Mouse (Mus musculus) heart, adult 10 weeks (tissue): ENCODE measurements around the gene Fblim1. TPM values are rescaled to one million over a fixed set of nuclear protein-coding genes. Genes with fewer than 3 reads are reported as not detected.

Experiments used
- polyA plus RNA-seq: library from polyadenylated mRNA; stranded (reverse); fragments of 350-450 nt; fragmentation: Illumina TruSeq; extraction: RNeasy Lipid Tissue Mini Kit (QIAGEN cat#74804); gene quantifications from one replicate; pipeline ENCODE4 v1.2.3, GENCODE M21; 2014; ENCODE audit warnings: low read depth, low replicate concordance

Gene Fblim1
- 224 TPM for polyA plus RNA-seq

DNA sequence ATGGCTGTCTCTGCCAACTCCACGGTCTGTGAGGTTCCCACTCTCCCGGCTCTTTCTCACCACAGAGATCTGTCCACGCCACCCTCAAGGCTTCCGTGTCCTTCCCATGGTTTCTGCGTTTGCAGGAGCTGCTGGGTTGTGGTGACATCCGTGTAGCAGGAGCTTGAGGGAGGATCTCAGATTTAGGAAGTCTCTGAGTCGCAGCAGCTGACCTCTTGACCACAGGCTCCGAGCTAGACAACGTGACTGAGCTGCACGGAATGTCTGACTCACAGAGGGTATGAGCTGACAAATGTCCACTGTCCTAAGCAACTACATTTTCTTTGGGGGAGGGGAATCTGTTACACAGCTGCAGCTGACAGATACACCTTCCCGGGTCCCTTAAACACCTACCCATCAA lies at the start of gene Fblim1:
Gene Fblim1, minus strand, starts transcription at position 236 of the 400 bp plus-strand sequence.

DNA sequence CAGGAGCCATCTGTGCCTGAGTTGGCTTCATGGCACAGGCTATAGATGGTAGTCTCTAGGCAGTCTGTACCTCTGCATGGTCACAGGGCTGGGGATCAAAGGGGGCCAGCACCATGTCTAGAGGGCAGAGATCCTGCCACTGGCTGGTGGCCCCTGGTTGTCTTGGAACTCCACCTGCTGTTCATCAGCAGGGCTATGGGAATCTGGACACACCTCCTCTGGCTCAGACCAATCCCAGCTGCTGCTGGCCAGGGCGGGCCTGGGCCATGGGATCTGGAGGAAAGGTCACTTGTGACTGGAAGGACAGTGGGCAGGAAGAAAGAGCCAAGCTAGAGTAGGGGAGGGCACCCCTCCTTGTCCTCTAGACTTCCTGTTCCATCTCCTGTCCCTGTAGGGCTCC lies 17.8 kb upstream of the Fblim1 start, which contains the start of gene Slc25a34:
Gene Slc25a34, minus strand, starts transcription at position 156 of the 400 bp plus-strand sequence.

DNA sequence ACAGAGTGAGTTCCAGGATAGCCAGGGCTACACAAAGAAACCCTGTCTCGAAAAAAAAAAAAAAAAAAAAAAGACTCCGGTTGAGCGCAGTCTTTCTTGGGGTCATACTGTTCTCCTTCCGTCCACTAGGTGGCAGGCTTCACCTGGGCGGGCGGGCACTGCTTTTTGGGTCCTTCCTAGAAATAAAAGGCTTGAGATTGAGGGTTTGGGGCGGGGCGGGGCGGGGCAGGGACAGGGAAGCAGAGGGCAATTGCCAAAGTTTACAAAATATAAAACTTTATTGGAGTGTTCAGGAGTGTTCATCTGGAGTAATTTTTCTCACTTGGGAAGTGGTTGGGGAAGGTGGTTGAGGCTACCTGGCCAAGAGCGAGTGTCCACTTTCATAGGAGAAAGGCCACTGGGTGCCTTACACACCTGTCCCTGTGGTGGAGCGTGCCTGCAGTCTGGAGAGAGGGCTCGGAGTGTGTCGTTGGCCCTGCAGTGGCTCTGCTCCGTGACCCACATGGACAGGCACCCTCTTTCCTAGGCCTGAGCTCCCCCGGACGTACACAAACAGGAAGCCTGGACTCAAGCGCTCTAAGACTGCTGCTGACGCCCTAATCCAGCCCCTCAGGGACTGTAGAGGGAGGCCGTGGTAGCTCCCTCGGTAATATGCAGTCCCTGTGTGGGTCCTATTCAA lies 12.8 kb upstream of the Fblim1 start, which contains the start of gene Tmem82:
Gene Tmem82, minus strand, starts transcription at position 69 of the 679 bp plus-strand sequence.

DNA sequence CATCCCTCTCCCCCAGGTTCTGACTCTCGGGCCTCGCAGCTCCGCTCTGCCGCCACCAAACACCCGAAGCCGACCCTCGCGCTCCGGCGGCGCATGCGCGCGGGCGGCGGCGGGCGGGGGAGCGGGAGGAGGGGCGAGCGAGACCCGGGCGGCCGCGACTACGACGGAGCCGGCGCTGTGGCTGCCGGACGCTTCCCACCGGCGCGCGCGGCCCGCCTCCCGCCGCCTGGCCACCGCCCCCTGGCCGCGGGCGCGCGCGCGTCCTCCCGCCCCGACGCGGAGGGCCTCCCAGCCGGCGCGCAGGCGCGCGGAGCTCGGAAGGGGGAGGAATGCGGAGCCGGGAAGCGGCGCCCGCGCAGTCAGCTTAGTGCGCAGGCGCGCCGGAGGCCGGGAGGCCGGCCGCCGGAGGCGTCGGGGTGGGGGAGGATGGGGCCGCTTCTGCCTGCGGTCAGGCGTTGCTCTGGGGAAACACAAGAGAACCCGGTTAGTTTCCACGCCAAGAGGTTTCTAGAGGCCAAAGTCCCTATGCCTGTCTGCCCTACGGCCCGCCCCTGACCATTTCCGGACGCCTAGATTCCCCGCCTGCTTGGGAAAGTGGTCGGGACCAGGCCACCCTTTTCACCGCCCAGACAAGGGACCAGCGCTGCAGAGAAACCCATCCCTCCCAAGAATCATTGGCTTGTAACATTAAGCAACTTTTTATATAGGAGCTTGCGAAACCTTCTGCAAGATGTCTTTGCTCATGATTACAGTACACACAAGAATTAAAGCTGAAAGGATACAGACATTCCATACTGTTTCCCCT lies 67.3 kb downstream of the Fblim1 start, which contains the start of gene Spen:
Gene Spen, minus strand, starts transcription at position 190 of the 805 bp plus-strand sequence.

Other genes starting within 250 kb of the Fblim1 start
- gene Fam131c, start 237.9 kb downstream of the Fblim1 start, polyA plus RNA-seq = 0.42 TPM
- not detected for gene Clcnka, start 207.4 kb downstream of the Fblim1 start, polyA plus RNA-seq
- gene Clcnkb, start 190.1 kb downstream of the Fblim1 start, polyA plus RNA-seq = 3.9 TPM
- 967 TPM for gene Hspb7, start 185.3 kb downstream of the Fblim1 start, polyA plus RNA-seq
- 0.55 TPM for gene Srarp, start 170.0 kb downstream of the Fblim1 start, polyA plus RNA-seq
- 15.3 TPM for gene Zbtb17, start 161.4 kb downstream of the Fblim1 start, polyA plus RNA-seq
- gene Spen, start 67.5 kb downstream of the Fblim1 start, polyA plus RNA-seq = 13.6 TPM
- 20.0 TPM for gene Tmem82, start 12.5 kb upstream of the Fblim1 start, polyA plus RNA-seq
- 176 TPM for gene Slc25a34, start 17.7 kb upstream of the Fblim1 start, polyA plus RNA-seq
- gene Plekhm2, start 58.8 kb upstream of the Fblim1 start, polyA plus RNA-seq = 83.3 TPM
- gene Rsc1a1, start 79.5 kb upstream of the Fblim1 start, polyA plus RNA-seq = 3.8 TPM
- gene Ddi2, start 117.3 kb upstream of the Fblim1 start, polyA plus RNA-seq = 18.3 TPM
- 0.55 TPM for gene Agmat, start 140.6 kb upstream of the Fblim1 start, polyA plus RNA-seq
- gene Dnajc16, start 184.8 kb upstream of the Fblim1 start, polyA plus RNA-seq = 18.2 TPM
- 8.9 TPM for gene Casp9, start 187.5 kb upstream of the Fblim1 start, polyA plus RNA-seq
- gene Cela2a, start 220.1 kb upstream of the Fblim1 start, polyA plus RNA-seq = not detected
- not detected for gene Ctrc, start 240.3 kb upstream of the Fblim1 start, polyA plus RNA-seq